Mouse (Mus musculus): Measurements from ENCODE around the gene Zp1.

DNA sequence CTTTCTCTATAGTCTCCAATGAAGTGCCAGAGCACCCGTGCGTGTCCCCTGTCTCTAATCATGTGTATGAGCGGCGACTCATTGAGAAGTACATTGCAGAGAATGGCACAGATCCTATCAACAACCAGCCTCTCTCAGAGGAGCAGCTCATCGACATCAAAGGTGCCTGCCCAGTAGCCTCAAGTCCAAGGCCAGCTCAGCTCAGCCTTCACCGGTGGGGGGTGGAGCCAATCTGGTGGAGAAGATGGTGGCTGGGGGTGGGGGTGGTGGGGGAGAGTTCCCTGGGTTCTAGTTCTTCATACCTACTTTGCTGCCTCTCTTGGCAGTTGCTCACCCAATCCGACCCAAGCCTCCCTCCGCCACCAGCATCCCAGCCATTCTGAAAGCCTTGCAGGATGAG is 22.9 kb downstream of the Zp1 start:
- no peak for TF ChIP-seq GATA1 (IDR thresholded peaks at IDR 0.05; ENCODE audit: low read length)
- TF ChIP-seq TAL1 (IDR thresholded peaks at IDR 0.05; ENCODE audit: low read length), result no peak

Measured in erythroblast, embryonic 14.5 days (primary cell).